Mouse (Mus musculus): ENCODE data around the gene Iqch. TPM values are rescaled to one million over a fixed set of nuclear protein-coding genes. Genes with fewer than 3 reads are reported as not detected.
A peak's percentile ranks its signal among the peaks of the same experiment; 100 is the strongest.

Gene Iqch
- total and polyA plus RNA-seq, 3 experiments: 0.06 TPM; not detected in 2

- Histone ChIP-seq H3K27ac (no peak overlapping the region), H3K9ac (ENCODE audit: low read depth, low read length) (no peak overlapping the region), H3K79me2 (replicated peaks; ENCODE audit: control insufficient read depth, insufficient read depth, low read length) (no peaks in the 10 kb centered on the region), H3K4me3 (no peak overlapping the region), H3K36me3 (ENCODE audit: control insufficient read depth, insufficient read depth, low read length) (no peaks in the 10 kb centered on the region), H3K27me3 (ENCODE audit: control insufficient read depth, insufficient read depth, low read length) (no peaks in the 10 kb centered on the region), H3K4me1 (ENCODE audit: control insufficient read depth, insufficient read depth, low read length) (no peaks in the 10 kb centered on the region)
- intact Hi-C loops (cut with DNase I): no loop called here
- TF ChIP-seq POLR2A (IDR thresholded peaks at IDR 0.05; ENCODE audit: insufficient read depth, low read depth, low read length): no peak
- TF ChIP-seq EP300 (IDR thresholded peaks at IDR 0.05; ENCODE audit: insufficient read depth, low read depth, low read length): no peak
- TF ChIP-seq CTCF (IDR thresholded peaks at IDR 0.05): no peak
- no peak for DNase-seq
- 84% methylated on average over 7 of the region's 7 CpGs for WGBS
These were observed 31.0 kb upstream of the Iqch start for GRCm38 (mm10) chr9:63633334-63633733.

DNA sequence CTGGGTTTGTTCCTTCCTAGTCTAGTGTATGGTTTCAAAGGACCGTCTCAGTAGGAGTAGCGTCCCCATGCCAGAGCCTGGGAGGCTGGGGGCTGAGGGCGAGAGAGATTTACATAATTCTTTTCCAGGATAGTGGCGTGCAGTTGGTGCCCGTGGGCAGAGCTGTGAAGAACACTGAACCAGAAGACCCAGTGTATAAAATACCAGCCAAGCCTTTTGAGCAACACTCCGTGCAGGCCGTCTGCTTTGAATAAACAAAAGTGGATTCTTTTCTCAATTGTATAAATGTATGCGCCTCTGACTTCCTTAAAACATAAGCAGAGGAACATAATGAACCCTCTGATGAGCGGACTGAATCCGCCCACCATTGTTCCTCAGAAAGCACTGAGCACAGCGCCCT is 30.6 kb upstream of the Iqch start:
- Histone ChIP-seq H3K9ac (ENCODE audit: low read depth, low read length) (no peak overlapping the region), H3K4me1 (ENCODE audit: control insufficient read depth, insufficient read depth, low read length) (no peaks in the 10 kb centered on the region), H3K4me3 (no peak overlapping the region), H3K27me3 (ENCODE audit: control insufficient read depth, insufficient read depth, low read length) (no peaks in the 10 kb centered on the region), H3K36me3 (ENCODE audit: control insufficient read depth, insufficient read depth, low read length) (no peaks in the 10 kb centered on the region), H3K79me2 (replicated peaks; ENCODE audit: control insufficient read depth, insufficient read depth, low read length) (no peaks in the 10 kb centered on the region), H3K27ac (no peak overlapping the region)
- no peak for DNase-seq
- intact Hi-C loops (cut with DNase I): no loop called here
- no peak for TF ChIP-seq CTCF (IDR thresholded peaks at IDR 0.05)
- TF ChIP-seq EP300 (IDR thresholded peaks at IDR 0.05; ENCODE audit: insufficient read depth, low read depth, low read length): no peak
- TF ChIP-seq POLR2A (IDR thresholded peaks at IDR 0.05; ENCODE audit: insufficient read depth, low read depth, low read length): no peak
- WGBS: 85% methylated on average over 11 of the region's 11 CpGs

GRCm38 (mm10) chr9:63632045-63632444 is 29.8 kb upstream of the Iqch start:
- Histone ChIP-seq H3K27me3 (ENCODE audit: control insufficient read depth, insufficient read depth, low read length) (no peaks in the 10 kb centered on the region), H3K4me3 (no peak overlapping the region), H3K36me3 (ENCODE audit: control insufficient read depth, insufficient read depth, low read length) (no peaks in the 10 kb centered on the region), H3K4me1 (ENCODE audit: control insufficient read depth, insufficient read depth, low read length) (no peaks in the 10 kb centered on the region), H3K27ac (no peak overlapping the region), H3K9ac (ENCODE audit: low read depth, low read length) (no peak overlapping the region), H3K79me2 (replicated peaks; ENCODE audit: control insufficient read depth, insufficient read depth, low read length) (no peaks in the 10 kb centered on the region)
- intact Hi-C loops (cut with DNase I): no loop called here
- WGBS: 98% methylated on average over 4 of the region's 4 CpGs
- DNase-seq: no peak
- no peak for TF ChIP-seq EP300 (IDR thresholded peaks at IDR 0.05; ENCODE audit: insufficient read depth, low read depth, low read length)
- peak; percentile 64 for TF ChIP-seq CTCF (IDR thresholded peaks at IDR 0.05)
- no peak for TF ChIP-seq POLR2A (IDR thresholded peaks at IDR 0.05; ENCODE audit: insufficient read depth, low read depth, low read length)

GRCm38 (mm10) chr9:63625090-63625756 is 22.9 kb upstream of the Iqch start:
- no peak for DNase-seq
- TF ChIP-seq EP300 (IDR thresholded peaks at IDR 0.05; ENCODE audit: insufficient read depth, low read depth, low read length) (no peak), CTCF (IDR thresholded peaks at IDR 0.05) (no peak), POLR2A (IDR thresholded peaks at IDR 0.05; ENCODE audit: insufficient read depth, low read depth, low read length) (no peak)
- Histone ChIP-seq H3K27me3 (ENCODE audit: control insufficient read depth, insufficient read depth, low read length) (no peaks in the 10 kb centered on the region), H3K36me3 (ENCODE audit: control insufficient read depth, insufficient read depth, low read length) (no peaks in the 10 kb centered on the region), H3K27ac (no peak overlapping the region), H3K4me1 (ENCODE audit: control insufficient read depth, insufficient read depth, low read length) (no peaks in the 10 kb centered on the region), H3K4me3 (no peak overlapping the region), H3K9ac (ENCODE audit: low read depth, low read length) (no peak overlapping the region), H3K79me2 (replicated peaks; ENCODE audit: control insufficient read depth, insufficient read depth, low read length) (no peaks in the 10 kb centered on the region)
- intact Hi-C loops (cut with DNase I): loop anchor here (5.0 kb wide), 1 partner anchor 217 kb away; no protein-coding TSS in a partner anchor
- WGBS: 94% methylated on average over 9 of the region's 9 CpGs

GRCm38 (mm10) chr9:63623895-63624569 is 21.7 kb upstream of the Iqch start:
- Histone ChIP-seq H3K27ac (no peak overlapping the region), H3K9ac (ENCODE audit: low read depth, low read length) (no peak overlapping the region), H3K4me3 (no peak overlapping the region), H3K36me3 (ENCODE audit: control insufficient read depth, insufficient read depth, low read length) (no peaks in the 10 kb centered on the region), H3K79me2 (replicated peaks; ENCODE audit: control insufficient read depth, insufficient read depth, low read length) (no peaks in the 10 kb centered on the region), H3K4me1 (ENCODE audit: control insufficient read depth, insufficient read depth, low read length) (no peaks in the 10 kb centered on the region), H3K27me3 (ENCODE audit: control insufficient read depth, insufficient read depth, low read length) (no peaks in the 10 kb centered on the region)
- DNase-seq: no peak
- intact Hi-C loops (cut with DNase I): no loop called here
- 91% methylated on average over 15 of the region's 15 CpGs for WGBS
- TF ChIP-seq POLR2A (IDR thresholded peaks at IDR 0.05; ENCODE audit: insufficient read depth, low read depth, low read length) (no peak), CTCF (IDR thresholded peaks at IDR 0.05) (no peak), EP300 (IDR thresholded peaks at IDR 0.05; ENCODE audit: insufficient read depth, low read depth, low read length) (no peak)

DNA sequence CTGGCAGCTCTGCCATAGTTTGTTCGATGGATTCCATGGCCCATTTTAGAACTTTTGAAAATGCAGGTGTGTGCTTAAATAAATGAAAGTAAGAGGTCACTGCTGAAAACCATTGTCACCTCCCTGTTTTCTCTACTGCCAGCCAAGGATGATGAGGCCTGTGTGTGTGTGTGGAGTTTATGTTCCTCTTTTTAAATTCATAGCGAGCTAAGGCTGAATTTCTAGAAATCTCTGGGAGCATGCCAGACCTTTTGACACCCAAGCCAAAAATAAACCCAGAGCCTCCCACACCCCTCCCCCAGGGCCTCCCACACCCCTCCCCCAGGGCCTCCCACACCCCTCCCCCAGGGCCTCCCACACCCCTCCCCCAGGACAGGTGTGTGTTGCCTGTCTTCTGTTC is 15.7 kb upstream of the Iqch start:
- WGBS: 79% methylated on average over 2 of the region's 2 CpGs
- Histone ChIP-seq H3K9ac (ENCODE audit: low read depth, low read length) (no peak overlapping the region), H3K4me3 (no peak overlapping the region), H3K27me3 (ENCODE audit: control insufficient read depth, insufficient read depth, low read length) (no peaks in the 10 kb centered on the region), H3K79me2 (replicated peaks; ENCODE audit: control insufficient read depth, insufficient read depth, low read length) (peaks cover 3% of the 10 kb centered on the region), H3K36me3 (ENCODE audit: control insufficient read depth, insufficient read depth, low read length) (no peaks in the 10 kb centered on the region), H3K4me1 (ENCODE audit: control insufficient read depth, insufficient read depth, low read length) (peaks cover 4% of the 10 kb centered on the region; the same call in 1 of the 2 replicates), H3K27ac (no peak overlapping the region)
- TF ChIP-seq POLR2A (IDR thresholded peaks at IDR 0.05; ENCODE audit: insufficient read depth, low read depth, low read length): no peak
- TF ChIP-seq CTCF (IDR thresholded peaks at IDR 0.05): no peak
- no peak for TF ChIP-seq EP300 (IDR thresholded peaks at IDR 0.05; ENCODE audit: insufficient read depth, low read depth, low read length)
- intact Hi-C loops (cut with DNase I): no loop called here
- no peak for DNase-seq

Data from heart, adult 2 months (tissue).